Mouse (Mus musculus) frontal cortex, postnatal 14 days (tissue): ENCODE data around the gene Olfr531.

Source experiments
- DNase-seq, 2 experiments: peaks; one replicate each; pipeline ENCODE4 v3.0.0; 2022; ENCODE audit warnings: low spot score in 2 of 2

The Olfr531 gene

DNA sequence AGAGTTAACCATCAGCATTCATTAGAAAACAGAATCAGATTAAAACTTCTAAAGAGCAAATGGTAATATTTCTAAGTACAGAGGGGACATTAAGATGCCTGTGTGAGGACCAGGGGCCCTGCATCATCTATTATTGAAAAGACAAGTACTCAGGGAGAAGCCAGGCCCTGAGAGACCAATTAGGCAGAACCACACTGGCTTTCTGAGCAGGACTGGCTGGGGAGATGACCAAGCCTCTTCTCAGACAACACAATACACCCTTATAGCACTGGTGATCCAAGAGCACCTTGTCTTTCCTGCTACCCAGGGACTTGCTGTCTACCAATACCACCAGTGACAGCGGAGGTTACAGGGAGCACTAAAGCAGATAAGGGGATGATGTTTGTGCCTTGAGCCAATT, at the start of gene Olfr531:
Gene Olfr531 (minus strand): TSS at position 101 of the 400 bp plus-strand sequence.
- no peak for DNase-seq

- DNase-seq: no peak
Observed at GRCm38 (mm10) chr7:140443141-140443540, 40.4 kb upstream of the Olfr531 start.

GRCm38 (mm10) chr7:140421539-140421938, 18.8 kb upstream of the Olfr531 start, which contains the start of gene Olfr532:
Gene Olfr532 (minus strand): TSS chr7:140421639.
- no peak for DNase-seq

GRCm38 (mm10) chr7:140376911-140377310, 25.8 kb downstream of the Olfr531 start:
- DNase-seq: no peak

- DNase-seq: no peak
Observed at GRCm38 (mm10) chr7:140376231-140376630, 26.5 kb downstream of the Olfr531 start, which contains the start of gene Olfr530. Gene Olfr530 (minus strand): TSS chr7:140376331.

DNA sequence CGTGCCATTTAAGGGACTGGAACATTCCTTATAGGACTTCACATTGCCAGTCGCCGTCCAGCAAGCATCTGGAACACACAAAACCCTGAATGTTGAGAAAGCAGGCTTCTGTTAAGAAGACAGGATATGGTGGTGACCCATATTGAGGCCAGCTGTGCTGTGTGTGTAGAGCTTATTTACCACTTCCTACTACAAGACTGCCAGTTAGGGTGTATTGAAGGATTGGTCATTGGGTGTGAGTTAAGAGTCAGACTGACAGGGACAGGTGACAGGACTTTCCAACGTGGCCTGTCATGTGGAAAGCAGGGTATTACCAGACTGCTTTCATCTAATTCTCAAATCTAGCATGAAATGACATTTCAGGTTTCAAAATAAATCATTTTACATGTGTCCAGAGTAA, 28.4 kb downstream of the Olfr531 start:
- no peak for DNase-seq

GRCm38 (mm10) chr7:140361571-140361970, 41.1 kb downstream of the Olfr531 start, which contains the start of gene Olfr60:
Gene Olfr60 (minus strand): TSS chr7:140361671.
- DNase-seq: no peak
